8 mouse cellular contexts compared by ENCODE assay signal in genomic region chr10:128058184-128058583, GRCm38 (mm10). TPM values are rescaled to one million over a fixed set of nuclear protein-coding genes. Genes with fewer than 3 reads are reported as not detected.
DNase-seq lines count a peak whose midpoint lies in the region; ATAC-seq and TF ChIP-seq lines count a peak whose summit lies in the region.

No protein-coding gene starts in this region.

- H3K36me3 ChIP-seq in heart, adult 2 months (ENCODE audit: control insufficient read depth, insufficient read depth, low read length) = peaks cover 20% of the 10 kb centered on the region
- H3K36me3 ChIP-seq in E14TG2a.4 (ENCODE audit: insufficient read depth, low read length) = peaks cover 27% of the 10 kb centered on the region
- no peaks in the 10 kb centered on the region for H3K36me3 ChIP-seq in forebrain, embryonic 16.5 days (ENCODE audit: control insufficient read depth, insufficient read depth)
- H3K36me3 ChIP-seq in macrophage (ENCODE audit: inconsistent target) = no peaks in the 10 kb centered on the region

- DNase-seq in heart, adult 2 months = no peak
- no peak for DNase-seq in heart, postnatal 4 days
- DNase-seq in left cerebral cortex, postnatal 36 days (ENCODE audit: low spot score in 2 of 2) = no peak
- no peak for DNase-seq in urinary bladder, postnatal 36 days (ENCODE audit: low spot score in 2 of 2)
- no peak for DNase-seq in ovary, postnatal 10 days (ENCODE audit: low spot score)

- no peaks in the 10 kb centered on the region for H3K27me3 ChIP-seq in heart, adult 2 months (ENCODE audit: control insufficient read depth, insufficient read depth, low read length)
- peaks cover 3% of the 10 kb centered on the region; the same call in 1 of the 2 replicates for H3K27me3 ChIP-seq in E14TG2a.4 (ENCODE audit: insufficient read depth, low read length)
- H3K27me3 ChIP-seq in forebrain, embryonic 16.5 days (replicated peaks; ENCODE audit: control insufficient read depth, insufficient read depth, low read length) = no peaks in the 10 kb centered on the region

- H3K9ac ChIP-seq in heart, adult 2 months (ENCODE audit: low read depth, low read length) = peak overlapping the region; percentile 91
- peak overlapping the region; percentile 92 for H3K9ac ChIP-seq in forebrain, embryonic 16.5 days (replicated peaks; ENCODE audit: low read depth, low read length)

- H3K27ac ChIP-seq in heart, adult 2 months = peak overlapping the region; percentile 100
- peak overlapping the region; percentile 99 for H3K27ac ChIP-seq in forebrain, embryonic 16.5 days (ENCODE audit: low read length)
- H3K27ac ChIP-seq in macrophage = peak overlapping the region; percentile 82

- H3K79me2 ChIP-seq in heart, adult 2 months (replicated peaks; ENCODE audit: control insufficient read depth, insufficient read depth, low read length) = no peaks in the 10 kb centered on the region; the same call in 1 of the 2 replicates
- H3K79me2 ChIP-seq in macrophage (ENCODE audit: inconsistent target) = peaks cover 39% of the 10 kb centered on the region

- H3K4me1 ChIP-seq in heart, adult 2 months (ENCODE audit: control insufficient read depth, insufficient read depth, low read length) = peaks cover 6% of the 10 kb centered on the region
- H3K4me1 ChIP-seq in E14TG2a.4 (replicated peaks; ENCODE audit: low read depth, low read length) = peaks cover 42% of the 10 kb centered on the region
- peaks cover 20% of the 10 kb centered on the region for H3K4me1 ChIP-seq in forebrain, embryonic 16.5 days (replicated peaks; ENCODE audit: control insufficient read depth, insufficient read depth, low read length)

- intact Hi-C loops in heart, adult 2 months (cut with DNase I) = loop anchor here (1.0 to 2.0 kb wide), 2 partner anchors 23 to 25 kb away; partner anchors contain the start of genes Atp5b and Naca
- intact Hi-C loops in left cerebral cortex, postnatal 36 days (cut with DNase I) = no loop called here

- 0 out of 2 replicates have a peak, but pooled peaks have one; percentile 11 for TF ChIP-seq CTCF in heart, adult 2 months (IDR thresholded peaks at IDR 0.05)
- TF ChIP-seq CTCF in E14TG2a.4 (conservative IDR thresholded peaks at IDR 0.05; ENCODE audit: low read length) = no peak

- ATAC-seq in forebrain, embryonic 16.5 days = no peak

- H3K4me3 ChIP-seq in heart, adult 2 months = peak overlapping the region; percentile 67
- H3K4me3 ChIP-seq in E14TG2a.4 (replicated peaks; ENCODE audit: low read length) (peak overlapping the region; percentile 98), macrophage (ENCODE audit: inconsistent target) (peak overlapping the region; percentile 64)
- H3K4me3 ChIP-seq in forebrain, embryonic 16.5 days (replicated peaks; ENCODE audit: low read length) = peak overlapping the region; percentile 71

- no peak for TF ChIP-seq EP300 in heart, adult 2 months (IDR thresholded peaks at IDR 0.05; ENCODE audit: insufficient read depth, low read depth, low read length)

- no peak for TF ChIP-seq POLR2A in heart, adult 2 months (IDR thresholded peaks at IDR 0.05; ENCODE audit: insufficient read depth, low read depth, low read length)

- H3K4me2 ChIP-seq in forebrain, embryonic 16.5 days (ENCODE audit: low read length) = peak overlapping the region; percentile 86

- under 1% methylated on average over 18 of the region's 18 CpGs for WGBS in heart, adult 2 months
- under 1% methylated on average over 18 of the region's 18 CpGs for WGBS in forebrain, embryonic 16.5 days
- WGBS in macrophage (ENCODE audit: missing documents) = 1% methylated on average over 17 of the region's 18 CpGs

- no peaks in the 10 kb centered on the region for H3K9me3 ChIP-seq in E14TG2a.4 (ENCODE audit: low read length)
- H3K9me3 ChIP-seq in forebrain, embryonic 16.5 days (ENCODE audit: control insufficient read depth, low read length) = no peaks in the 10 kb centered on the region

RNA-seq across cellular contexts. Expression of gene Ptges3, which starts 0.6 kb away (rescaled TPM):
- total RNA-seq in heart, adult 2 months (2021) = 10 to 100 TPM; 96.0 to 97.3 TPM
- 16.3 and 19.2 TPM in 2 replicates for polyA plus RNA-seq in heart, adult 2 months (2012; rRNA removed)
- 100 to 1,000 TPM; 125 to 132 TPM for total RNA-seq in heart, postnatal 4 days (2021)
- polyA plus RNA-seq in forebrain, embryonic 16.5 days (2015; fragmentation: Nextera tagmentation; extraction: Ambion mirVana) = 395 and 436 TPM in 2 replicates
- total RNA-seq in macrophage (2018; cell fraction: chromatin; rRNA removed) = 10 to 100 TPM; 20.4 to 59.5 (median 32.0) TPM
- 100 to 1,000 TPM; 104 to 143 (median 120) TPM for total RNA-seq in macrophage (2018; cell fraction: cytosol; rRNA removed)
- total RNA-seq in macrophage (2018; cell fraction: nucleus; rRNA removed) = 10 to 100 TPM; 32.1 to 91.0 (median 51.0) TPM
- polyA plus RNA-seq in macrophage (2018) = 66.7 to 167 TPM (median 80.1 TPM) in 3 replicates
- 100 to 1,000 TPM; 120 to 131 TPM for total RNA-seq in left cerebral cortex, postnatal 36 days (2021)

RNA-seq across cellular contexts. Expression of gene Naca, which starts 22.8 kb away (rescaled TPM):
- 100 to 1,000 TPM; 436 to 544 TPM for total RNA-seq in heart, adult 2 months (2021)
- 204 and 212 TPM in 2 replicates for polyA plus RNA-seq in heart, adult 2 months (2012; rRNA removed)
- total RNA-seq in heart, postnatal 4 days (2021) = 100 to 1,000 TPM; 738 to 766 TPM
- 545 and 574 TPM in 2 replicates for polyA plus RNA-seq in forebrain, embryonic 16.5 days (2015; fragmentation: Nextera tagmentation; extraction: Ambion mirVana)
- total RNA-seq in macrophage (2018; cell fraction: chromatin; rRNA removed) = 100 to 1,000 TPM in 1 of 26 experiments, 10 to 100 TPM in 25; 30.8 to 141 (median 53.1) TPM
- total RNA-seq in macrophage (2018; cell fraction: cytosol; rRNA removed) = 100 to 1,000 TPM; 284 to 845 (median 449) TPM
- total RNA-seq in macrophage (2018; cell fraction: nucleus; rRNA removed) = 100 to 1,000 TPM in 5 of 26 experiments, 10 to 100 TPM in 21; 51.7 to 128 (median 91.8) TPM
- polyA plus RNA-seq in macrophage (2018) = 676 to 712 TPM (median 694 TPM) in 3 replicates
- 100 to 1,000 TPM; 292 to 297 TPM for total RNA-seq in left cerebral cortex, postnatal 36 days (2021)

RNA-seq across cellular contexts. Expression of gene Atp5b, which starts 24.9 kb away (rescaled TPM):
- 1,000 to 10,000 TPM; 7,689 to 9,158 TPM for total RNA-seq in heart, adult 2 months (2021)
- polyA plus RNA-seq in heart, adult 2 months (2012; rRNA removed) = 8,017 and 9,446 TPM in 2 replicates
- 1,000 to 10,000 TPM; 6,416 to 6,613 TPM for total RNA-seq in heart, postnatal 4 days (2021)
- polyA plus RNA-seq in forebrain, embryonic 16.5 days (2015; fragmentation: Nextera tagmentation; extraction: Ambion mirVana) = 2,097 and 2,145 TPM in 2 replicates
- total RNA-seq in macrophage (2018; cell fraction: chromatin; rRNA removed) = 100 to 1,000 TPM; 115 to 422 (median 284) TPM
- total RNA-seq in macrophage (2018; cell fraction: cytosol; rRNA removed) = 100 to 1,000 TPM; 573 to 964 (median 692) TPM
- total RNA-seq in macrophage (2018; cell fraction: nucleus; rRNA removed) = 100 to 1,000 TPM; 137 to 411 (median 296) TPM
- polyA plus RNA-seq in macrophage (2018) = 455 to 1,015 TPM (median 549 TPM) in 3 replicates
- total RNA-seq in left cerebral cortex, postnatal 36 days (2021) = 1,000 to 10,000 TPM; 1,550 to 1,901 TPM

RNA-seq across cellular contexts. Expression of gene Baz2a, which starts 33.2 kb away (rescaled TPM):
- 10 to 100 TPM; 18.4 to 22.4 TPM for total RNA-seq in heart, adult 2 months (2021)
- 15.5 and 23.7 TPM in 2 replicates for polyA plus RNA-seq in heart, adult 2 months (2012; rRNA removed)
- 10 to 100 TPM; 28.0 to 30.0 TPM for total RNA-seq in heart, postnatal 4 days (2021)
- polyA plus RNA-seq in forebrain, embryonic 16.5 days (2015; fragmentation: Nextera tagmentation; extraction: Ambion mirVana) = 8.4 and 10.0 TPM in 2 replicates
- total RNA-seq in macrophage (2018; cell fraction: chromatin; rRNA removed) = 100 to 1,000 TPM in 21 of 26 experiments, 10 to 100 TPM in 5; 64.2 to 241 (median 179) TPM
- 10 to 100 TPM; 23.9 to 57.1 (median 44.1) TPM for total RNA-seq in macrophage (2018; cell fraction: cytosol; rRNA removed)
- total RNA-seq in macrophage (2018; cell fraction: nucleus; rRNA removed) = 100 to 1,000 TPM in 15 of 26 experiments, 10 to 100 TPM in 11; 54.2 to 152 (median 102) TPM
- polyA plus RNA-seq in macrophage (2018) = 20.2 to 33.8 TPM (median 31.2 TPM) in 3 replicates
- total RNA-seq in left cerebral cortex, postnatal 36 days (2021) = 10 to 100 TPM; 31.6 to 44.5 TPM

RNA-seq across cellular contexts. Expression of gene Prim1, which starts 43.2 kb away (rescaled TPM):
- 1 to 10 TPM; 1.7 TPM for total RNA-seq in heart, adult 2 months (2021)
- 1.2 and 2.0 TPM in 2 replicates for polyA plus RNA-seq in heart, adult 2 months (2012; rRNA removed)
- total RNA-seq in heart, postnatal 4 days (2021) = 10 to 100 TPM; 30.0 to 31.1 TPM
- 57.8 and 59.8 TPM in 2 replicates for polyA plus RNA-seq in forebrain, embryonic 16.5 days (2015; fragmentation: Nextera tagmentation; extraction: Ambion mirVana)
- 10 to 100 TPM in 11 of 26 experiments, 1 to 10 TPM in 15; 1.2 to 20.8 (median 8.5) TPM for total RNA-seq in macrophage (2018; cell fraction: chromatin; rRNA removed)
- total RNA-seq in macrophage (2018; cell fraction: cytosol; rRNA removed) = 1 to 10 TPM; 2.4 to 7.1 (median 4.7) TPM
- 10 to 100 TPM in 4 of 26 experiments, 1 to 10 TPM in 22; 2.0 to 43.5 (median 6.6) TPM for total RNA-seq in macrophage (2018; cell fraction: nucleus; rRNA removed)
- polyA plus RNA-seq in macrophage (2018) = 3.5 to 24.5 TPM (median 8.9 TPM) in 3 replicates
- 1 to 10 TPM; 6.7 to 7.2 TPM for total RNA-seq in left cerebral cortex, postnatal 36 days (2021)
